Mouse (Mus musculus) layer of hippocampus, postnatal 36 days (tissue): ENCODE measurements at regions not wholly inside any gene's neighbourhood (a gene's known extent, or its start where the extent isn't known, plus 50 kb on each side); places are given as distances from the start of the nearest gene placed in this dataset.
"Not testable (repeated sequence)": the region's sequence is repeated elsewhere in the genome, so short reads cannot be mapped to it uniquely, and the experiment has no call there.

Source experiments
- DNase-seq, 2 experiments: peaks; one replicate each; pipeline ENCODE4 v3.0.0; 2022

GRCm38 (mm10) chr1:59403831-59404547, 78.2 kb upstream of the Fzd7 start:
- DNase-seq, result no peak

GRCm38 (mm10) chr1:59405370-59405769, 76.9 kb upstream of the Fzd7 start:
- peak in 1 of 2 experiments; percentile 24 for DNase-seq

- no peak for DNase-seq
Observed at GRCm38 (mm10) chr1:59406741-59407306, 75.4 kb upstream of the Fzd7 start.

- peak; percentile 13 to 25 for DNase-seq
Observed at GRCm38 (mm10) chr1:59409585-59410160, 72.6 kb upstream of the Fzd7 start.

- no peak for DNase-seq
Observed at GRCm38 (mm10) chr1:59413264-59413663, 69.0 kb upstream of the Fzd7 start.

GRCm38 (mm10) chr1:59414401-59415210, 67.6 kb upstream of the Fzd7 start:
- DNase-seq, result no peak

- DNase-seq, result no peak
Observed at GRCm38 (mm10) chr1:59415733-59416312, 66.4 kb upstream of the Fzd7 start.

- no peak for DNase-seq
Observed at GRCm38 (mm10) chr1:59417317-59417716, 64.9 kb upstream of the Fzd7 start.

- no peak for DNase-seq
Observed at GRCm38 (mm10) chr1:59417962-59418361, 64.3 kb upstream of the Fzd7 start.

- no peak for DNase-seq
Observed at GRCm38 (mm10) chr1:59418748-59419147, 63.5 kb upstream of the Fzd7 start.

- no peak for DNase-seq
Observed at GRCm38 (mm10) chr1:59422981-59423941, 59.0 kb upstream of the Fzd7 start.

GRCm38 (mm10) chr1:59425771-59426170, 56.5 kb upstream of the Fzd7 start:
- DNase-seq, result not testable (repeated sequence)

GRCm38 (mm10) chr1:59426346-59427203, 55.6 kb upstream of the Fzd7 start:
- DNase-seq, result no peak

GRCm38 (mm10) chr1:59427204-59427557, 55.0 kb upstream of the Fzd7 start:
- DNase-seq, result no peak

- no peak for DNase-seq
Observed at GRCm38 (mm10) chr1:59429289-59429688, 52.9 kb upstream of the Fzd7 start.

GRCm38 (mm10) chr1:59430234-59430633, 52.0 kb upstream of the Fzd7 start:
- DNase-seq, result no peak

GRCm38 (mm10) chr1:59430886-59431486, 51.2 kb upstream of the Fzd7 start:
- DNase-seq, result no peak
